Mouse (Mus musculus): ENCODE data around the gene Pkn2. TPM values are rescaled to one million over a fixed set of nuclear protein-coding genes. Genes with fewer than 3 reads are reported as not detected.
A peak's percentile ranks its signal among the peaks of the same experiment; 100 is the strongest.

The Pkn2 gene
- polyA plus RNA-seq, 1 experiment from 2014 or later = 54.4 TPM

- H3K27me3 ChIP-seq = no peaks in the 10 kb centered on the region
- H3K27ac ChIP-seq = no peak overlapping the region
- no peaks in the 10 kb centered on the region for H3K4me1 ChIP-seq
- 93% methylated on average over 1 of the region's 1 CpGs for WGBS
- peaks cover 12% of the 10 kb centered on the region for H3K36me3 ChIP-seq
- H3K4me2 ChIP-seq (replicated peaks) = no peak overlapping the region
- no peak overlapping the region for H3K4me3 ChIP-seq
- no peak for ATAC-seq (ENCODE audit: low FRiP score)
- no peak overlapping the region for H3K9ac ChIP-seq
- no peaks in the 10 kb centered on the region for H3K9me3 ChIP-seq (replicated peaks)
These were observed 58.2 kb downstream of the Pkn2 start for GRCm38 (mm10) chr3:142823606-142824005.

- no peaks in the 10 kb centered on the region for H3K27me3 ChIP-seq
- H3K4me3 ChIP-seq = no peak overlapping the region
- WGBS = 94% methylated on average over 3 of the region's 3 CpGs
- ATAC-seq (ENCODE audit: low FRiP score) = no peak
- no peaks in the 10 kb centered on the region for H3K9me3 ChIP-seq (replicated peaks)
- H3K27ac ChIP-seq = no peak overlapping the region
- H3K36me3 ChIP-seq = peaks cover 10% of the 10 kb centered on the region
- H3K4me2 ChIP-seq (replicated peaks) = no peak overlapping the region
- H3K4me1 ChIP-seq = no peaks in the 10 kb centered on the region
- H3K9ac ChIP-seq = no peak overlapping the region
These were observed 64.3 kb downstream of the Pkn2 start for GRCm38 (mm10) chr3:142817506-142817905.

- Histone ChIP-seq H3K9ac (no peak overlapping the region), H3K4me1 (no peaks in the 10 kb centered on the region), H3K27ac (no peak overlapping the region), H3K9me3 (replicated peaks) (no peaks in the 10 kb centered on the region), H3K27me3 (no peaks in the 10 kb centered on the region), H3K4me2 (replicated peaks) (no peak overlapping the region), H3K36me3 (peaks cover 21% of the 10 kb centered on the region), H3K4me3 (no peak overlapping the region)
- no peak for ATAC-seq (ENCODE audit: low FRiP score)
- WGBS = 90% methylated on average over 3 of the region's 3 CpGs
These were observed 70.2 kb downstream of the Pkn2 start for GRCm38 (mm10) chr3:142811582-142811981.

- no peak overlapping the region for H3K4me3 ChIP-seq
- no peak overlapping the region for H3K4me2 ChIP-seq (replicated peaks)
- H3K4me1 ChIP-seq = no peaks in the 10 kb centered on the region
- peaks cover 51% of the 10 kb centered on the region for H3K36me3 ChIP-seq
- no peaks in the 10 kb centered on the region for H3K27me3 ChIP-seq
- no peak for ATAC-seq (ENCODE audit: low FRiP score)
- no peaks in the 10 kb centered on the region for H3K9me3 ChIP-seq (replicated peaks)
- WGBS = 93% methylated on average over 3 of the region's 3 CpGs
- H3K27ac ChIP-seq = no peak overlapping the region
- H3K9ac ChIP-seq = no peak overlapping the region
These were observed 86.2 kb downstream of the Pkn2 start for GRCm38 (mm10) chr3:142795587-142795986.

GRCm38 (mm10) chr3:142786423-142787072, 95.3 kb downstream of the Pkn2 start:
- H3K9me3 ChIP-seq (replicated peaks) = no peaks in the 10 kb centered on the region
- H3K4me2 ChIP-seq (replicated peaks) = no peak overlapping the region
- no peak overlapping the region for H3K27ac ChIP-seq
- H3K36me3 ChIP-seq = peaks cover 45% of the 10 kb centered on the region
- H3K9ac ChIP-seq = no peak overlapping the region
- H3K4me3 ChIP-seq = no peak overlapping the region
- no peaks in the 10 kb centered on the region for H3K27me3 ChIP-seq
- WGBS = 48% methylated on average over 2 of the region's 2 CpGs
- ATAC-seq (ENCODE audit: low FRiP score) = peak; percentile 62; the same call in 1 of the 2 replicates
- H3K4me1 ChIP-seq = no peaks in the 10 kb centered on the region

- no peak for ATAC-seq (ENCODE audit: low FRiP score)
- Histone ChIP-seq H3K4me1 (no peaks in the 10 kb centered on the region), H3K9me3 (replicated peaks) (no peaks in the 10 kb centered on the region), H3K27ac (no peak overlapping the region), H3K4me2 (replicated peaks) (no peak overlapping the region), H3K36me3 (peaks cover 61% of the 10 kb centered on the region), H3K4me3 (no peak overlapping the region), H3K27me3 (no peaks in the 10 kb centered on the region), H3K9ac (no peak overlapping the region)
- 85% methylated on average over 3 of the region's 3 CpGs for WGBS
These were observed 104.6 kb downstream of the Pkn2 start for GRCm38 (mm10) chr3:142777227-142777626.

GRCm38 (mm10) chr3:142773538-142774191, 108.1 kb downstream of the Pkn2 start:
- WGBS = 85% methylated on average over 4 of the region's 4 CpGs
- Histone ChIP-seq H3K9ac (no peak overlapping the region), H3K27me3 (no peaks in the 10 kb centered on the region), H3K27ac (no peak overlapping the region), H3K4me3 (no peak overlapping the region), H3K4me1 (no peaks in the 10 kb centered on the region), H3K4me2 (replicated peaks) (no peak overlapping the region), H3K9me3 (replicated peaks) (no peaks in the 10 kb centered on the region), H3K36me3 (peaks cover 30% of the 10 kb centered on the region)
- ATAC-seq (ENCODE audit: low FRiP score) = no peak

GRCm38 (mm10) chr3:142770518-142770917, 111.3 kb downstream of the Pkn2 start:
- Histone ChIP-seq H3K4me3 (no peak overlapping the region), H3K27ac (no peak overlapping the region), H3K9me3 (replicated peaks) (no peaks in the 10 kb centered on the region), H3K4me2 (replicated peaks) (no peak overlapping the region), H3K9ac (no peak overlapping the region), H3K36me3 (peaks cover 23% of the 10 kb centered on the region), H3K4me1 (peaks cover 16% of the 10 kb centered on the region), H3K27me3 (no peaks in the 10 kb centered on the region)
- WGBS = 78% methylated on average over 1 of the region's 1 CpGs
- ATAC-seq (ENCODE audit: low FRiP score) = no peak

GRCm38 (mm10) chr3:142768498-142768897, 113.3 kb downstream of the Pkn2 start:
- WGBS = 96% methylated on average over 6 of the region's 6 CpGs
- Histone ChIP-seq H3K27me3 (no peaks in the 10 kb centered on the region), H3K36me3 (peaks cover 15% of the 10 kb centered on the region; the same call in 1 of the 2 replicates), H3K4me2 (replicated peaks) (no peak overlapping the region), H3K27ac (no peak overlapping the region), H3K4me1 (peaks cover 16% of the 10 kb centered on the region), H3K4me3 (no peak overlapping the region), H3K9ac (no peak overlapping the region), H3K9me3 (replicated peaks) (no peaks in the 10 kb centered on the region)
- no peak for ATAC-seq (ENCODE audit: low FRiP score)

- Histone ChIP-seq H3K9me3 (replicated peaks) (no peaks in the 10 kb centered on the region), H3K27ac (no peak overlapping the region), H3K4me3 (peak overlapping the region; percentile 84), H3K4me2 (replicated peaks) (peak overlapping the region; percentile 78), H3K36me3 (no peaks in the 10 kb centered on the region), H3K4me1 (peaks cover 16% of the 10 kb centered on the region), H3K27me3 (no peaks in the 10 kb centered on the region), H3K9ac (peak overlapping the region; percentile 92)
- 34% methylated on average over 10 of the region's 10 CpGs for WGBS
- ATAC-seq (ENCODE audit: low FRiP score) = no peak
These were observed 116.0 kb downstream of the Pkn2 start for GRCm38 (mm10) chr3:142765778-142766165.

GRCm38 (mm10) chr3:142764995-142765777, 116.6 kb downstream of the Pkn2 start, which contains the start of gene Gtf2b:
Gtf2b (plus strand) TSS chr3:142765045.
- Histone ChIP-seq H3K4me1 (peaks cover 16% of the 10 kb centered on the region), H3K9me3 (replicated peaks) (no peaks in the 10 kb centered on the region), H3K27ac (peak within 1 kb of the TSS; percentile 86), H3K9ac (peak within 1 kb of the TSS; percentile 92), H3K36me3 (no peaks in the 10 kb centered on the region), H3K4me3 (peak within 1 kb of the TSS; percentile 84), H3K27me3 (no peaks in the 10 kb centered on the region), H3K4me2 (replicated peaks) (peak within 1 kb of the TSS; percentile 78)
- peak; percentile 99 for ATAC-seq (ENCODE audit: low FRiP score)
- under 1% methylated on average over 64 of the region's 64 CpGs for WGBS

- 64% methylated on average over 6 of the region's 6 CpGs for WGBS
- no peak overlapping the region for H3K9ac ChIP-seq
- ATAC-seq (ENCODE audit: low FRiP score) = no peak
- no peak overlapping the region for H3K4me3 ChIP-seq
- H3K9me3 ChIP-seq (replicated peaks) = no peaks in the 10 kb centered on the region
- no peak overlapping the region for H3K4me2 ChIP-seq (replicated peaks)
- no peaks in the 10 kb centered on the region for H3K27me3 ChIP-seq
- no peaks in the 10 kb centered on the region for H3K36me3 ChIP-seq
- H3K27ac ChIP-seq = no peak overlapping the region
- H3K4me1 ChIP-seq = no peaks in the 10 kb centered on the region
These were observed 121.4 kb downstream of the Pkn2 start for GRCm38 (mm10) chr3:142760356-142760755.
